Mouse (Mus musculus) bone marrow, adult 2 months (tissue): Measurements from ENCODE around the gene Vamp4. TPM values are rescaled to one million over a fixed set of nuclear protein-coding genes. Genes with fewer than 3 reads are reported as not detected.

ENCODE experiments used
- H3K27ac ChIP-seq: fragments of 200-500 bp; 2 replicates; pipeline ENCODE4 v1.5.1; 2012; ENCODE audit warnings: low read depth, mild to moderate bottlenecking, control low read depth, inconsistent platforms, low read length; ENCODE audit not compliant: control insufficient read depth, poor library complexity, insufficient read depth
- H3K4me1 ChIP-seq: fragments of 200-500 bp; 2 replicates; pipeline ENCODE4 v1.6.1; 2011; ENCODE audit warnings: low read length; ENCODE audit not compliant: control insufficient read depth, insufficient read depth
- H3K4me3 ChIP-seq: fragments of 200-500 bp; replicated peaks from 2 replicates; pipeline ENCODE3; 2011; ENCODE audit warnings: mild to moderate bottlenecking, low read depth, low read length, control low read depth; ENCODE audit not compliant: control insufficient read depth
- CTCF ChIP-seq: fragments of 200-500 bp; IDR thresholded peaks from 2 replicates; pipeline ENCODE4 v1.5.1; 2011; ENCODE audit warnings: low read length, control low read depth; ENCODE audit not compliant: control insufficient read depth, insufficient read depth
- POLR2A ChIP-seq: fragments of 200-500 bp; IDR thresholded peaks from 2 replicates; pipeline ENCODE4 v1.6.1; 2011; ENCODE audit warnings: low read depth, mild to moderate bottlenecking, control low read depth, low read length, borderline replicate concordance; ENCODE audit not compliant: control insufficient read depth
- WGBS: fragments of 180-500 bp; shearing (Covaris S2); methylation state at CpG from one replicate; pipeline ENCODE4 v1.1.7; 2018; 5-methylcytosine and 5-hydroxymethylcytosine counted together
- polyA plus RNA-seq: library from polyadenylated mRNA; stranded (reverse); fragments of >200 nt; gene quantifications from 2 replicates; pipeline ENCODE4 v1.2.4, GENCODE M21; 2011; ENCODE audit warnings: low replicate concordance; ENCODE audit not compliant: missing spikeins, insufficient read depth, insufficient read length

Gene Vamp4
- polyA plus RNA-seq, 1 experiment, result 14.0 TPM

- Histone ChIP-seq H3K4me1 (no peaks in the 10 kb centered on the region), H3K4me3 (no peak overlapping the region), H3K27ac (no peak overlapping the region)
- TF ChIP-seq CTCF (no peak), POLR2A (no peak)
- WGBS, result 83% methylated on average over 3 of the region's 3 CpGs
Observed at GRCm38 (mm10) chr1:162636516-162636915, 66.2 kb downstream of the Vamp4 start.

DNA sequence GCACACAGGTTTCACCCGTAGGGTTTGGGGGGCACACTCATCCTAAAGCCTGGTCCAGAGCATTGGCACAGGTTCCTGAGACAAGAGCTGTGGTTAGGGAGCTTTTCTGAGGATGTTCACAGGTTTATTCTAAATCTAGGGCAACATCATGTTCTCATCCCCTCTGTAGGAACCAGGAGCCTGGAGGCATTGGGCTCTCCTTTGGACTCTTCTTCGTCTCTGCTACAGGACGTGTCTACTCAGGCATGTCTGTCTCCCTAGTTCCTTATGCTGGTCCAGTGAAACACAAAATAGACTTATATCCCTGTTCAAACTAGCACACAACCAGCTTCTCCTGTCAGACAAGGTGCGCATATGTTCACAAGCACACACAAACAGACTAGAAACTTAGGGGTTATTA, 68.2 kb downstream of the Vamp4 start:
- TF ChIP-seq CTCF (no peak), POLR2A (no peak)
- H3K27ac ChIP-seq, result no peak overlapping the region
- H3K4me1 ChIP-seq, result no peaks in the 10 kb centered on the region
- 84% methylated on average over 4 of the region's 4 CpGs for WGBS
- H3K4me3 ChIP-seq, result no peak overlapping the region

DNA sequence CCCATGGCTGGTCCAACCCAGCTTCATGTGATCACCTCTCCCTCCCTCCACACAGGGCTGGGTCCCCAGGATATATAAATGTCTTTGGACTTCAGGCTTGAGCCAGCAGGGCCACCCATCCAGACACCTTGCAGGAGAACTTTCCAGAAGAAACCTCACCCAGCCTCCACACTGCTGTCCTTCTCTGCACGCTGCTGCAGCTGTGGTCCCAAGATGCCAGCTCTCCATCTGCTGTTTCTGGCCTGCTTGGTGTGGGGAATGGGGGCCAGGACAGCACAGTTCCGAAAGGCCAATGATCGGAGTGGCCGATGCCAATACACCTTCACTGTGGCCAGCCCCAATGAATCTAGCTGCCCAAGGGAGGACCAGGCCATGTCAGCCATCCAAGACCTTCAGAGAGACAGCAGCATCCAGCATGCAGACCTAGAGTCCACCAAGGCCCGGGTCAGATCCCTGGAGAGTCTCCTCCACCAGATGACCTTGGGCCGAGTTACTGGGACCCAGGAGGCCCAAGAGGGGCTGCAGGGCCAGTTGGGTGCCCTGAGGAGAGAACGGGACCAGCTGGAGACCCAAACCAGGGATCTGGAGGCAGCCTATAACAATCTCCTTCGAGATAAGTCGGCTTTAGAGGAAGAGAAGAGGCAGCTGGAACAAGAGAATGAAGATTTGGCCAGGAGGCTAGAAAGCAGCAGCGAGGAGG, 68.9 kb downstream of the Vamp4 start, which contains the start of gene Myoc:
TSS of gene Myoc (plus strand) at position 105 of the 700 bp plus-strand sequence.
- TF ChIP-seq CTCF, result no peak
- TF ChIP-seq POLR2A, result no peak
- H3K4me3 ChIP-seq, result no peak within 1 kb of the TSS
- 79% methylated on average over 10 of the region's 10 CpGs for WGBS

GRCm38 (mm10) chr1:162639861-162640260, 69.5 kb downstream of the Vamp4 start:
- no peaks in the 10 kb centered on the region for H3K4me1 ChIP-seq
- no peak for TF ChIP-seq POLR2A
- TF ChIP-seq CTCF, result no peak
- 95% methylated on average over 1 of the region's 1 CpGs for WGBS

More for the DNA sequence above, 68.9 kb downstream of the Vamp4 start, which contains the start of gene Myoc:
- no peaks in the 10 kb centered on the region for H3K4me1 ChIP-seq
- no peak within 1 kb of the TSS for H3K27ac ChIP-seq

DNA sequence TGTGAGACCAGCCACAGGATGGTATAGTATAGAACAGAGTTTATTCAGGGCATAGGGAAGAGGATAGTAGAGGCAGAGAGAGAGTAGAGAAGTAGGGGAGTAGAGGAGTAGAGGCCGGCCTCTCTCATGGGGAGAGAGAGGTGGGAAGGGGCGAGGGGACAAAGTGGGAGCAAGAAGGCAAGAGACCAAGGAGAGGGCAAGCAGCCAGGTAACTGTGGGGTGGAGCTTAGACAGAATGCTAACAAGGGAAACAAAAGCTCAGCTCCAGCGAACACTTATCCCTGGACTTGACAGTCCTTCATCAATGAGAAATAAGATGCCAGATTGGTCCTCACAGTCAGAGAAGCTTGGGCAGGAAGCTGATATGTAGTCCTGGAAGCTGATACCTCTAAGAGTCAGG, 72.3 kb downstream of the Vamp4 start:
- WGBS, result 85% methylated on average over 3 of the region's 3 CpGs
- H3K4me1 ChIP-seq, result no peaks in the 10 kb centered on the region
- no peak overlapping the region for H3K4me3 ChIP-seq
- H3K27ac ChIP-seq, result no peak overlapping the region
- no peak for TF ChIP-seq CTCF
- no peak for TF ChIP-seq POLR2A

More at GRCm38 (mm10) chr1:162639861-162640260, 69.5 kb downstream of the Vamp4 start:
- Histone ChIP-seq H3K4me3 (no peak overlapping the region), H3K27ac (no peak overlapping the region)

- no peak overlapping the region for H3K27ac ChIP-seq
- TF ChIP-seq POLR2A, result no peak
- TF ChIP-seq CTCF, result no peak
- H3K4me3 ChIP-seq, result no peak overlapping the region
- WGBS, result 58% methylated on average over 4 of the region's 4 CpGs
- no peaks in the 10 kb centered on the region for H3K4me1 ChIP-seq
Observed at GRCm38 (mm10) chr1:162643752-162644151, 73.4 kb downstream of the Vamp4 start.

DNA sequence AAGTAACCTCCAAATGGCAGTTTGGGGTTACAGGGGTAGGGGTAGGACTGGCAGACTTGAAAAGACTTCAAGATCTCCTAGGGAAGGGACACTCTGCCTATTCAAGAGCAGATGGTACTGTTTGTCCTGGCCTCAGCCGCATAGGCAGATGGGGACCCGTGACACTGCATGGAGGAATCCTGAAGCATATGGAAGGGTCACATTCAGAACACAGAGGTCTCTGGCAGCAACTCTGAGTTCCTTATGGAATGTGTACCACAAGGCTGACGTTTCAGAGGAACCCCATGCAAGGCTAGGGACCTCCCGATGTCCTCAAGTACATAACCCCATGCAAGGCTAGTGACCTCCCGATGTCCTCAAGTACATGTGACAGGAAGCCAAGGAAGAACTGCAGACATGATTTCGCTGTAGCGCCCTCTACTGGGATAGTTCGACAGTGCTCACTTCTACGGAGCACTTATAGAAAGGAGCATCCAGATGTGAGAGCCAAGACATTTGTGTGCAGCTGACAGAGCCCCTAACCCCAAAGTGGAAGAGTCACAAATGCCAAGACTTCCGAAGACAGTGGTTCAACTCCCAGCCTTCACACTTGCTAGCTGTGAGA, 75.9 kb downstream of the Vamp4 start:
- no peak overlapping the region for H3K4me3 ChIP-seq
- WGBS, result 62% methylated on average over 10 of the region's 10 CpGs
- no peak overlapping the region for H3K27ac ChIP-seq
- H3K4me1 ChIP-seq, result no peaks in the 10 kb centered on the region
- TF ChIP-seq CTCF (peak; percentile 36; the same call in 1 of the 2 replicates), POLR2A (no peak)

DNA sequence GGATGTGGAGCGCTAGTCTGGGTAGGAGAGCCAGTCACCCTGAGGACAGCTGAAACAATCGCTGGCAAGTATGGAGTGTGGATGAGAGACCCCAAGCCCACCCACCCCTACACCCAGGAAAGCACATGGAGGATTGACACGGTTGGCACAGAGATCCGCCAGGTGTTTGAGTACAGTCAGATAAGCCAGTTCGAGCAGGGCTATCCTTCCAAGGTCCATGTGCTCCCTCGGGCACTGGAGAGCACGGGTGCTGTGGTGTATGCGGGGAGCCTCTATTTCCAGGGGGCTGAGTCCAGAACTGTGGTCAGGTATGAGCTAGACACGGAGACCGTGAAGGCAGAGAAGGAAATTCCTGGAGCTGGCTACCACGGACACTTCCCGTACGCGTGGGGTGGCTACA, 78.1 kb downstream of the Vamp4 start:
- no peak overlapping the region for H3K27ac ChIP-seq
- no peaks in the 10 kb centered on the region for H3K4me1 ChIP-seq
- H3K4me3 ChIP-seq, result no peak overlapping the region
- 87% methylated on average over 14 of the region's 14 CpGs for WGBS
- TF ChIP-seq CTCF (no peak), POLR2A (no peak)

Other genes starting within 250 kb of the Vamp4 start
- gene Dnm3, start 92.5 kb upstream of the Vamp4 start, polyA plus RNA-seq, result 1.3 and 3.5 TPM in 2 replicates
- gene Mettl13, start 22.0 kb upstream of the Vamp4 start, polyA plus RNA-seq, result 4.5 and 4.6 TPM in 2 replicates
- gene Myoc, start 68.6 kb downstream of the Vamp4 start, polyA plus RNA-seq, result 0.72 TPM in 1 of 2 replicates, not detected in the other
- not detected in 2 replicates for gene Myocos, start 87.7 kb downstream of the Vamp4 start, polyA plus RNA-seq
- 73.2 and 95.5 TPM in 2 replicates for gene Prrc2c, start 170.0 kb downstream of the Vamp4 start, polyA plus RNA-seq
- not detected in 2 replicates for gene Fmo4, start 243.5 kb downstream of the Vamp4 start, polyA plus RNA-seq